Mouse (Mus musculus): ENCODE data around the gene Ccdc33.

GRCm38 (mm10) chr9:57997511-57998031 is 121.1 kb downstream of the Ccdc33 start:
- TF ChIP-seq POLR2A (IDR thresholded peaks at IDR 0.05; ENCODE audit: insufficient read depth, low read depth, low read length) (no peak), CTCF (IDR thresholded peaks at IDR 0.05) (no peak)

Measured in heart, adult 2 months (tissue).